Mouse (Mus musculus): Measurements from ENCODE around the gene Fstl4. TPM values are rescaled to one million over a fixed set of nuclear protein-coding genes. Genes with fewer than 3 reads are reported as not detected.

Fstl4 gene
- polyA plus RNA-seq, 1 experiment from 2014 or later, result 1.3 TPM

DNA sequence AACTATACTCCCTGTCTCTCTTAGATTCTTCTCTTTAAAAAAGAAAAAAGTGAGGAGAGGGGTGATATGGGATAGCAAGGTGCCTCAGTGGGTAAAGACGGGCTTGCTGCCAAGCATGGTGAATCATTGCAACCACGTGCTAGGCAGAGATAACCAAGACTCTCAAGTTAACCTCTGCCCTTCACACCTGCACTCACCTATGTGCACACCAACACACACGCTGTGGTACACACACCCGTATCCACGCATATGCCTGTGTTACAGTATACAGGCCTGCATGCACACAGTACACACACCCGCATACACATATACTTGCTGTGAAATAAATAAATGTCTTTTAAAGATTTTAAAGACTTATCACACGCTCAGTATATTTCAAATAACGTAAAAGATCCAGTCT lies 375.8 kb downstream of the Fstl4 start:
- no peak for DNase-seq (ENCODE audit: low spot score)
- H3K9me3 ChIP-seq, result no peaks in the 10 kb centered on the region
- no peaks in the 10 kb centered on the region for H3K27me3 ChIP-seq (replicated peaks; ENCODE audit: low read depth, poor library complexity, severe bottlenecking)
- WGBS, result 86% methylated on average over 8 of the region's 8 CpGs
- H3K4me3 ChIP-seq, result no peak overlapping the region
- H3K4me1 ChIP-seq, result peaks cover 10% of the 10 kb centered on the region; the same call in 1 of the 2 replicates
- H3K36me3 ChIP-seq (replicated peaks), result no peaks in the 10 kb centered on the region
- no peak overlapping the region for H3K27ac ChIP-seq (replicated peaks)

DNA sequence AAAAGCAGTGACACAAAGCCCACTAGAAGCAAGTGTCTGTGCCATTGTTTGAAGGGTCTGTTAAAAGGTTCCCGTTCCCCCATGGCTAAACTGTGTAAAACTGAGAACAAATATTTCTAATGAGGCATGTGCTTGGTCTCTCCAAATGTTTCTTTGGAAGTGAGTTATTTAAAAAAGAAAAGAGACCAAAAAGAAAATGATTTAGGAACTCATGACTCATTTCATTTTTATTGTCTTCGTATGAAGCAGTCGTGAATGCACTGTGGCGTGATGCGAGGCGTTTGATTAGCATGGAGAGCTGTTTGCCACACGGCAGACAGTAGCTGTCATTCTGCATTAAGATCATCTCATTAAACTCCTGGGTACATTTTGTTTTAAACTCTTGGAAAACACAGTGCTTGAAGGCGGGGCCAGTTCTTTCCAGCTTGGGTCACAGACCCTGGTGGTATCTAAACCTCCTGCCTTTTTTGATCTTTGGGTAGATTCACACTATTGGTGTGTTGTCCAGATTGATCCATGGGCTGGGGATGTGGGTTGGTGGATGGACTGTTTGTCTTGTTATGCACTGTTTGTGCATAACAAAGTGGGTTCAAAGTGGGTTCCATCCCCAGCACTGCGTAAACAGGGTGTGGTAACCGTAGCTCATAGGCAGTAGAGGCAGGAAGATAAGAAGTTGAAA lies 376.4 kb downstream of the Fstl4 start:
- Histone ChIP-seq H3K4me3 (no peak overlapping the region), H3K36me3 (replicated peaks) (no peaks in the 10 kb centered on the region), H3K27me3 (replicated peaks; ENCODE audit: low read depth, poor library complexity, severe bottlenecking) (no peaks in the 10 kb centered on the region), H3K4me1 (peaks cover 10% of the 10 kb centered on the region; the same call in 1 of the 2 replicates), H3K9me3 (no peaks in the 10 kb centered on the region), H3K27ac (replicated peaks) (no peak overlapping the region)
- WGBS, result 81% methylated on average over 10 of the region's 10 CpGs
- no peak for DNase-seq (ENCODE audit: low spot score)

DNA sequence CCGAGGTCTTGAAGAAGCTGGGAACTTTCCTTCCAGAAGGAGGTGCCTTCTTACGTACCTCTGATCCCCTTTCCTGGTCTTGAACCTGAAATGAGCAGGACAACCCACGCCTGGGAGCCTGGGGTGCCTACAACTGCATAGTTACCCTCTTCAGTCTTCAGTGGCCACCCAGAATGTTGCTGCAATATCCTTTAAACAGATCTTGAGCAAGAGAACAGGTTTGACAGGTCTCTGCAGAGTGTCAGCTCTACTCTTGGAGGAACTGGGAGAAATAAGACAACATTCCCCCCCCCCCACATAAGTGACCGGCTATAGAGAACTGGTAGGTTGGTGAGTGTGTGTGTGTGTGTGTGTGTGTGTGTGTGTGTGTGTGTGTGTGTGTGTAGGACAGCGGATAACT lies 379.1 kb downstream of the Fstl4 start:
- H3K4me1 ChIP-seq, result peaks cover 10% of the 10 kb centered on the region; the same call in 1 of the 2 replicates
- H3K9me3 ChIP-seq, result no peaks in the 10 kb centered on the region
- H3K27ac ChIP-seq (replicated peaks), result no peak overlapping the region
- H3K4me3 ChIP-seq, result no peak overlapping the region
- no peak for DNase-seq (ENCODE audit: low spot score)
- H3K36me3 ChIP-seq (replicated peaks), result no peaks in the 10 kb centered on the region
- H3K27me3 ChIP-seq (replicated peaks; ENCODE audit: low read depth, poor library complexity, severe bottlenecking), result no peaks in the 10 kb centered on the region
- WGBS, result 79% methylated on average over 5 of the region's 5 CpGs

- Histone ChIP-seq H3K9me3 (no peaks in the 10 kb centered on the region), H3K27me3 (replicated peaks; ENCODE audit: low read depth, poor library complexity, severe bottlenecking) (no peaks in the 10 kb centered on the region), H3K4me1 (peaks cover 7% of the 10 kb centered on the region; the same call in 1 of the 2 replicates), H3K36me3 (replicated peaks) (no peaks in the 10 kb centered on the region), H3K4me3 (no peak overlapping the region), H3K27ac (replicated peaks) (no peak overlapping the region)
- DNase-seq (ENCODE audit: low spot score), result no peak
- 78% methylated on average over 5 of the region's 5 CpGs for WGBS
Measured at GRCm38 (mm10) chr11:53144506-53144905, 380.1 kb downstream of the Fstl4 start.

- no peak overlapping the region for H3K27ac ChIP-seq (replicated peaks)
- no peaks in the 10 kb centered on the region for H3K36me3 ChIP-seq (replicated peaks)
- H3K27me3 ChIP-seq (replicated peaks; ENCODE audit: low read depth, poor library complexity, severe bottlenecking), result no peaks in the 10 kb centered on the region
- 42% methylated on average over 4 of the region's 4 CpGs for WGBS
- DNase-seq (ENCODE audit: low spot score), result peak; percentile 51
- H3K4me1 ChIP-seq, result no peaks in the 10 kb centered on the region
- H3K4me3 ChIP-seq, result no peak overlapping the region
- no peaks in the 10 kb centered on the region for H3K9me3 ChIP-seq
Measured at GRCm38 (mm10) chr11:53146290-53146689, 381.9 kb downstream of the Fstl4 start.

DNA sequence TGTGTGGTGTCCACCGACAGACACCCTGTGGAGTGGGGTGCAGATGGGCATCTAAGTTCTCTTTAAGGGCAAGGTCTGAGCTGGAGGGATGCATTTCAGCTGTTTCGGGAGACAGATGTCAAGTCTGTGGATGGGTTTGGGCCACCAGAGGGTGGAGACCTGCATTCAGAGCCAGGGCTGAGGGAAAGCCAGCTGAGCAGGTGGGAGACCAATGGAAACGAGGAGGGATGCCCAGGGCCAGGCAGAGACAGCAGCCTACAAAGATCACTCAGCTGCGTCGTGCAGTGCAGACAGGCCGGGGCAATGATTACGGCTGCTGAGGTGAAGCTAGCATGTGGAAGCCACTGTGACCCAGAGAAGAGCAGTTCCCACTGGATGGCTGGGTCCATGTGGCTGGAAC lies 392.0 kb downstream of the Fstl4 start:
- 83% methylated on average over 7 of the region's 7 CpGs for WGBS
- Histone ChIP-seq H3K36me3 (replicated peaks) (no peaks in the 10 kb centered on the region), H3K9me3 (no peaks in the 10 kb centered on the region), H3K4me1 (no peaks in the 10 kb centered on the region), H3K27ac (replicated peaks) (no peak overlapping the region), H3K27me3 (replicated peaks; ENCODE audit: low read depth, poor library complexity, severe bottlenecking) (no peaks in the 10 kb centered on the region), H3K4me3 (no peak overlapping the region)
- DNase-seq (ENCODE audit: low spot score), result no peak

DNA sequence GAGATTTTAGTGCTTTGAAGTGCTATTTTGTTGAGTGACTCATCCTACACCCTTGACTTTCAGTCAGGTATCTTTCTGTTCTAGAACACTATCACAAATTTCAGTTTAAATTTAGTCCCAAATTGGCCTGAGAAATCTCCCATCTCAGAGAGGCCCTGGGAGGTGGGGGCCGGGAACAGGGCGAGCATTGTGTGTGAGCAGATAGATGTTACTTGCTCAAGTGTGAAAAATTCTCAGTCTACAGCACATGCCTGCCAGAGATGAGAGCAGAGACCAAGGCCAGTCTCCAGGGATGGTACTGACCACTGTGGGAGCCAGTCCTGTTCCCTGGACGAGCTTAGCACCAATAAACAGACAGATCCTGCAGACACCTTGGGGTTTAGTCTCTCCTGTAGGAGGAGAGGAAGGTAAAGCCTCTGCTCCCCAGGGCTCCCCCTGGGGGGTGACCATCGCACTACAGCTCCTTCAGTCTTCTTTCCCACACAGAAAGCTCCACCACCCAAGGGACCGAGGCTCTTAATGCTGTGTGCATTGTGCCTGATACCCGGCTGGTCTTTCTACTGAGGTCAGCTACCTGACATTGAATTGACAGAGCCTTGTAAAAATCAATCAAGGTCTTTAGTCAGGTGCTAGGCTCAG lies 393.3 kb downstream of the Fstl4 start:
- Histone ChIP-seq H3K4me1 (no peaks in the 10 kb centered on the region), H3K27me3 (replicated peaks; ENCODE audit: low read depth, poor library complexity, severe bottlenecking) (no peaks in the 10 kb centered on the region), H3K36me3 (replicated peaks) (no peaks in the 10 kb centered on the region), H3K9me3 (no peaks in the 10 kb centered on the region), H3K4me3 (no peak overlapping the region), H3K27ac (replicated peaks) (no peak overlapping the region)
- no peak for DNase-seq (ENCODE audit: low spot score)
- 78% methylated on average over 6 of the region's 6 CpGs for WGBS

DNA sequence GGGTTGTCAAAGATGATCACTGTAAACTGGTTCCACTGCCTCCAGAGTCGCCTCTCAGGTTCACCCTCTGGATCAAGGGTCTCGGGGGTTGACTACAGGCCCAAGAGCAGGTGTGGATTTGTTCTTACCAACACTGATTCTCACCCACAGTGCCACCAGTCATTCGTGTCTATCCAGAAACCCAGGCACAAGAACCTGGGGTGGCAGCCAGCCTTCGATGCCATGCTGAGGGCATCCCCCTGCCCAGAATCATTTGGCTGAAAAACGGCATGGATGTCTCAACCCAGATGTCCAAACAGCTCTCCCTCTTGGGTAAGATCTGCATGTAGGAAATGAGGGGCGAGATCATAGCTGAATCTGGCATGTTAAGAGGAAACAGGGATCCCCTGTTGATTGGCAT lies 398.0 kb downstream of the Fstl4 start:
- Histone ChIP-seq H3K27me3 (replicated peaks; ENCODE audit: low read depth, poor library complexity, severe bottlenecking) (no peaks in the 10 kb centered on the region), H3K9me3 (no peaks in the 10 kb centered on the region), H3K27ac (replicated peaks) (no peak overlapping the region), H3K4me1 (peaks cover 3% of the 10 kb centered on the region; the same call in 1 of the 2 replicates), H3K36me3 (replicated peaks) (no peaks in the 10 kb centered on the region), H3K4me3 (no peak overlapping the region)
- WGBS, result 87% methylated on average over 6 of the region's 6 CpGs
- no peak for DNase-seq (ENCODE audit: low spot score)

GRCm38 (mm10) chr11:53166478-53166877 lies 402.0 kb downstream of the Fstl4 start:
- WGBS, result 53% methylated on average over 2 of the region's 2 CpGs
- Histone ChIP-seq H3K27ac (replicated peaks) (no peak overlapping the region), H3K36me3 (replicated peaks) (no peaks in the 10 kb centered on the region), H3K4me3 (no peak overlapping the region), H3K9me3 (no peaks in the 10 kb centered on the region), H3K27me3 (replicated peaks; ENCODE audit: low read depth, poor library complexity, severe bottlenecking) (no peaks in the 10 kb centered on the region), H3K4me1 (peaks cover 3% of the 10 kb centered on the region; the same call in 1 of the 2 replicates)
- DNase-seq (ENCODE audit: low spot score), result no peak

DNA sequence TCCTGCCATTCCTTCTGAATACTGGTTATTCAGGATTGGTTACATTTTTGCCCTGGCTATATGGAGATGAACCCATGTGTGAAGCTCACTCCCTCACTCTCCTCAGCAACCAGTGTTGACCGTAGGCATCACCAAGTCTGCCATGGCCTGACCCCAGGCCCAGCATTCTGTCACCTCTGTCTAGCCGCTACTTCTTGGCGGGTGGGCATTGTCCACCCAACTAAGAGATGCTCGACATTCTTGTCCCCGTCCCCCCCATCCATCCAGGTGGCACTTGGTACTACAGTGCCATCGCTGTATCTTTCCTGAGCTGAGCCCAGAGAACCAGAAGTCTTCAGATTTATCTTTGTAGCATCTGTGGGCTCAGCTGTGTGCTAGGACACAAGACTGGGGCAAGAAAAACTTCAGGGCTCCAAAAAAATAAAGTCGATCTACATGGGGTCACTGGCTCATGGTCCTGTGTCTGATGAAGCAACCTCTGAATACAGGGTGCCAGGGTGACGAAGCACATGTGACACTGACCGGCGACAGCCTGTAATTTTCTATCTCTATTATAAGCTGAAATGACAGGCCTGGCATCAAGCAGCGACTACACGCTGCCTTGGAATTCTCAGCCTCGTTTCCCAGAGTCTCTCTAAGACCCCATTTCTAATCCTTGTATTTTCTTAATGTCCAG lies 417.9 kb downstream of the Fstl4 start:
- no peak for DNase-seq (ENCODE audit: low spot score)
- H3K4me3 ChIP-seq, result no peak overlapping the region
- H3K9me3 ChIP-seq, result no peaks in the 10 kb centered on the region
- WGBS, result 82% methylated on average over 13 of the region's 13 CpGs
- H3K4me1 ChIP-seq, result peaks cover 20% of the 10 kb centered on the region
- no peaks in the 10 kb centered on the region for H3K36me3 ChIP-seq (replicated peaks)
- no peak overlapping the region for H3K27ac ChIP-seq (replicated peaks)
- no peaks in the 10 kb centered on the region for H3K27me3 ChIP-seq (replicated peaks; ENCODE audit: low read depth, poor library complexity, severe bottlenecking)

DNA sequence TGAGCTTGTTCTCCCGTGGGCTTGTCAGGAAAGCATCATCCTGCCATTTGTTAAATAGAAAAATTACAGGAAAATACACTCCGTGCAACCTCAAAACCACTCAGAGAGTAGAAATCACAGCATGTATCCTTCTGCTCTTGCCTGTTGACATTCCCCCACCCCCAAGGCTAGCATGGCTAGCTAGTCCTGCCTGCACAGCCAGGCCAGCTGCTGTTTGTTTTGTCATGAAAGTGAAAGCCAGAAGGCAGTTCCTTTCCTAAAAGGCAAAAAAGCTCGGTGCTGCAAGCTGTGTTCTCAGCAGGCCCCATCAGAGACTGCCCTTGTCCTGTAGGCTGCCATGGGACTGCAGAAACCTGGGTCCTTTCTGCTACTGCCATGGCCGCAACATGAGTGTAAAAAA lies 418.4 kb downstream of the Fstl4 start:
- no peak overlapping the region for H3K27ac ChIP-seq (replicated peaks)
- no peak for DNase-seq (ENCODE audit: low spot score)
- H3K9me3 ChIP-seq, result no peaks in the 10 kb centered on the region
- WGBS, result 57% methylated on average over 4 of the region's 4 CpGs
- H3K4me1 ChIP-seq, result peaks cover 20% of the 10 kb centered on the region
- H3K36me3 ChIP-seq (replicated peaks), result no peaks in the 10 kb centered on the region
- no peak overlapping the region for H3K4me3 ChIP-seq
- H3K27me3 ChIP-seq (replicated peaks; ENCODE audit: low read depth, poor library complexity, severe bottlenecking), result no peaks in the 10 kb centered on the region

- 92% methylated on average over 7 of the region's 7 CpGs for WGBS
- H3K4me3 ChIP-seq, result no peak overlapping the region
- H3K27ac ChIP-seq (replicated peaks), result no peak overlapping the region
Measured at GRCm38 (mm10) chr11:53184046-53184445, 419.6 kb downstream of the Fstl4 start.

DNA sequence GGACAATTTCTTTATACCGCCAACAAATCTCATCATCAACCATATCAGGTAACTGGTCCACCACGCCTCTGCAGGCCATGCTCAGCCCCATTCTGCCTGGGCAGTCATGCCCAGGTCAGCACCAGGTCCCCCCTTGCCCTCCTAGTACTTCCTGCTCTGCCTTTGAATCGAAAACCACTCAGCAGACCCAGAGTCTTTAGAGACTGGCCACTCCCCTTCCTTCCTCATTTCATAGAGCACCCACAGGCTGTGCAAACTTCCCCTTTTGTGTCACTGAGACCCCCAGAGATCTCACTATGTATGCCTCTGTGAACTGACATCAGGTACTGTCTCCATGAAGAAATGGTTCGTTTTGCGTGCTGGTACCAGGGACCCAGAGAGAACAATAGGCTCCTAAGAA lies 420.3 kb downstream of the Fstl4 start:
- no peak overlapping the region for H3K4me3 ChIP-seq
- no peak for DNase-seq (ENCODE audit: low spot score)
- peaks cover 20% of the 10 kb centered on the region for H3K4me1 ChIP-seq
- no peaks in the 10 kb centered on the region for H3K9me3 ChIP-seq
- H3K36me3 ChIP-seq (replicated peaks), result no peaks in the 10 kb centered on the region
- H3K27me3 ChIP-seq (replicated peaks; ENCODE audit: low read depth, poor library complexity, severe bottlenecking), result no peaks in the 10 kb centered on the region
- 72% methylated on average over 5 of the region's 5 CpGs for WGBS
- H3K27ac ChIP-seq (replicated peaks), result no peak overlapping the region

More at GRCm38 (mm10) chr11:53184046-53184445, 419.6 kb downstream of the Fstl4 start:
- Histone ChIP-seq H3K27me3 (replicated peaks; ENCODE audit: low read depth, poor library complexity, severe bottlenecking) (no peaks in the 10 kb centered on the region), H3K36me3 (replicated peaks) (no peaks in the 10 kb centered on the region), H3K9me3 (no peaks in the 10 kb centered on the region), H3K4me1 (peaks cover 20% of the 10 kb centered on the region)
- DNase-seq (ENCODE audit: low spot score), result no peak
